Mouse (Mus musculus): ENCODE results near the gene Tmod1.

Tmod1 gene

DNA sequence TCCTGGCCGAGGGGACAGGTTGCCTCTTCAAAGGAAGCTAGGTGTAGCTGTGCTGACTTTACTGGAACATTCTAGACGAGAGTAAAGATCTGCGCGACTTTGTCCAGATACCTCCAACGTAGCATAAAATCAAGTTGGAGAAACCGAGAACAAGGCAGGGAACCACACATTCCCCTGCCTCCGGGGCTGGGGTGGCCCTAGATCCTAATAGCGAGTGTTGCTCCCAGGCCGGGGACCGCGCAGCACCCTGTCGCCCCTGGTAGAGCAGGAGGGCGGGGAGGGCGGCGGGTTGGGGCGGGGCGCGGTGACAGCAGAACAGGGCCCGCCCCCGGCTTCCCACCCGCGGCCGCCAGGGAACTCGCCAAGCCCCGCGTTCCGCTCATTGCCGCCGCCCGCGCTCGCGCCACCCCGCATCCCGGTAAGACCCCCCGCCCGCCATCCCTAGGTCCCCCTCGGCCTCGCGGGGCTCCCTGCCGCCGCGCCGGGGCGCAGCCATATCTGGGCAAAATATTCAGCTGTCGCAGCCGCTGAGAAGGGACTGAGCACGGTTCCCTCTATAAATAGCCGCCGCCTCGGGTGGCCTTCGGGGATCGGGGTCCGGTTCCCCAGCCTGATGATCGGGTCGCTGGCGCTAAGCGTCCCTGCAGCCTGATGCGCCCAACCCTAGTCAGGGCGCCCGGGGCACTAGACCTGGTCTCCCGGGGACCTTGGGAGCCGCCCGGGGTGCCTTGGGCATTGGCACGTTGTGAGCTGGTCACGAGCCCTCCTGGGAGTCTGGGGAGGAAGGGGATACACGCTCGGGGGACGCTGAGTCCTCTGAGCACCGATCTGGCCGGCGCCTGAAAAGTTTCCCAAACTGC is at the start of gene Tmod1:
Gene Tmod1, plus strand, starts transcription at position 44 of the 860 bp plus-strand sequence.
- DNase-seq = peak; percentile 81

DNA sequence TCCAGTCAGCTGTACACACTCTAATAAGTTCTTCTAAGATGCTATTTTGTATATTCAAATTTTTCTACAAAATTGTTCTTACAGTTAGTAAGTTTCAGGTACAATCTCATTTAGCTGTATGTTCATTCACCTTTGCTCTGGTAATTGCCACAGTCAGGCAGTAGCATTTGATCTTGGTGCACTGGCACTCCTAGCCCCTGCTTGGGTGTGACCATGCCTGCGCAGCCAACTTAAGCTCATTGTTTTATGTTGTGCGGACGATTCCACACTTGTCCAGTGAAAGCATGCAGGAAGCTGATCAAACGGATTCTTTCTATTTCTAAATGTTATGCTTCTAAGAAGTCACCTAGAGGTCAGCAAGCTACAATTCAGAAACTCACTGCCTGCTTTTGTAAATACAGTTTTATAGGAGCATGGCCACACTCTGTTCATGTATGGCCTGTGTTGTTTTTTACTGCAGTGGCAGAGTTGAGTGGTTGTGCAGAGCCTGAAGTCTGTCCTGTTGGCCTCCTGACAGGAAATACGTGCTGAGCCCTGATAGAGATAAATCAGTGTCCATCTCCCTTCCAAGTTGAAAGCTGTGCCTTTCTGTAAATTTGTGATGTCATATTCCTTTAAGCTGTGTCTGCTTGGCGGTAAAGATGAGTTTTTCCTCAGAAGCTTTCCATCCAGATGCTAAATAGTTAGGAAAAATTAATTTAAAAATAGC is 48.2 kb upstream of the Tmod1 start:
- no peak for DNase-seq

DNA sequence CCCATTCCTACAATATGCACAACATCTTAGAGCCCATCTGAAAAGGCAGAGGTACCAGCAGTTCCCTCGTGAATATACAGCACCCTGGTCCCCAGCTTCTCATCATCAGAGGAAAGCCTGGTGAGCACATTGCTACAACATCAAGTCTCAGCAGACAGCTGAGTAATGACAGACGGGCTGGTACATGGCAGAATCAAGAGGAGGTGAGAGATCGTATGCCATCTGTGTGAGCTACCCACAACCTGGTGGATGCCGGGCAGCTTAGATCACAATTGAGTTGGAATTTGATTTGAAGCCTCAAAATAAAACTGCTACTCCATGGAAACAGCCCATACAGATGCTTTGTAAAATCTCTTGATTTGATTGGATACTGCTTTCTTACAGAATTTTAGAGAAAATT is 40.2 kb upstream of the Tmod1 start:
- DNase-seq = no peak

DNA sequence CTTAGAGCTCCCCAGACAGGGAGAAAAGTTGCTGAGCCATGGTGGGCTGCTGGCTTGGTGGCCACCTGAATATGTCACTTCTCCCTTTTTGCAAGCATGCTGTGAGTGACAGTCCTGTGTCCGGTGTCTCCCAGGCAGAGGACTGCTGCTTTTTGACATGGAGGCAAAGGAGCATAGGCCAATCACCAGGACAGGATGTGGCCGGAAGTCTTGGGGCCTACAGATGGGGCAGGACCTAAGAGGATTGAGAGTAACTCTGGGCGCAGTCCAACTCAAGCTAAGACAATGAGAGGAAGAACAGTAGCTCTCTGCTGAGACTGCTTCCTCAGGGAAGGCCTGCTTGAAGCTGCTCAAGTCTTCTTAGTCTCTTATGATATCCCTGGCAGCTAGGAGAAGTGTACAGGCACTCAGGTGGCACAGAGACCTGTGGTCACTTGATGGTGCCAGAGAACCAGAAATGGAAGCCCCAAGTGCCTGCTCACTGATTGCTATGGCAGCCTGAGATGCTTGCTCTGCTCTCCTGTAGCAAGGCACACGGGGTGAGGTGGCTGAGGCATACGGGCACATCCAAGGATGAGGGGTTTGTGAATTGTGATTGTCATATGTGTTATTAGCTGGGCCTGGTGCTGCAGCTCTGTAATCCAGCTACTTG is 30.5 kb upstream of the Tmod1 start:
- DNase-seq = no peak

DNA sequence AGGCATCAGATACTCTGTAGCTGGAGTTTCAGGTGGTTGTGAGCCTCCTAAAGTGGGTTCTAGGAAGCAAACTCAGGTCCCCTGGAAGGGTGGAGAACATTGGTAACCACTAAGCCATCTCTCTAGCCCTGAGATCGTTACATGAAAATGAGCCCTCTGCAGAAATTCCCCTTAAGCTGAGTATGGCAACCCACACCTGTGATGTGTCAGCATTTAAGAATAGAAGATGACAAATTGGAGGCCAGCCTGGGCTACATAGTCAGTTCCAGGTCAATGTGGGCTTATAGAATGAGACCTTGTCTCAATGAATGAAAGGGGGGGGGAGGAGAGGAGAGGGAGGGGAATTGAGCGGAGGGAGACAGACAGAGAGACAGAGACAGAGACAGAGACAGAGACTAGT is 27.0 kb upstream of the Tmod1 start:
- no peak for DNase-seq

DNA sequence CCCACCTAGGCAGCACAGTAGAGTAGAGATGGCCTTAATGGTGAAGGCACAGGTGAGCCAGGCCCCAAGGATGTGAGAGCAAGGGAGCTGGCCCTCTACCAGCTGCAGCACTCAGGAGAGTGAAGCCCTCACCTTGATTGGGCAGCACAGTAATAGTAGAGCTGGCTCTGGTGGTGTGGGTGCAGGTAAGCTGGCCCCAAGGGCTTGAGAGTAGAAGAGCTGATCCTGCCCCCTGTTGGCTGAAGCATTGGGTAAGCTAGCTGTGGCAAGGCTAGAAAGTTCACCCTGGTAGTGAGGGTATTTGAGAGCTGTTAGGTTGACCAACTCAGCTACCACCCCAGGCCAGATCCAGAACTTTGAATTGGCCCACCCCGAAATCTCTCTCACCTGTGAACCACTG is 23.1 kb upstream of the Tmod1 start:
- DNase-seq = no peak

DNA sequence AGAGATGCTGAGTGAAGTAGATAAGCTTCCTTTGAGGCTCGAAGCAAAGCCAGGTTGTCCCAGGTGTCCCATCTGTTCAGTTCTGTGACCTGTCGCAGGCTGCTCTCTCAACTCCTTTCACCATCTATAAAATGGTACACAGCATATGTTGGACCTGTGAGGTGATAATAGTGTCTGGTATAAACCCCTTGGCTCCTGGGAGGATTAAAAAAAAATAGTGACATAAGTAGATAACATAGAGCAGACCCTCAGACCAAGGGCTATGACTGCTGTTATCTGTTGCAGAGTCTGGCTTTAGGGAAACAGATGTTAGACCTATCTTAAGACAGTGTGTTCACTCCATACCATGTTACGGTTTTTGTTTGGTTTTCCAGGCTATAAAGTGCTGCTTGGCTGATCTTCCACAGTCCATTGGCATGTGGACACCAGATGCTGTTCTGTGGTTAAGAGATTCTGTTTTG is 15.7 kb upstream of the Tmod1 start:
- no peak for DNase-seq

DNA sequence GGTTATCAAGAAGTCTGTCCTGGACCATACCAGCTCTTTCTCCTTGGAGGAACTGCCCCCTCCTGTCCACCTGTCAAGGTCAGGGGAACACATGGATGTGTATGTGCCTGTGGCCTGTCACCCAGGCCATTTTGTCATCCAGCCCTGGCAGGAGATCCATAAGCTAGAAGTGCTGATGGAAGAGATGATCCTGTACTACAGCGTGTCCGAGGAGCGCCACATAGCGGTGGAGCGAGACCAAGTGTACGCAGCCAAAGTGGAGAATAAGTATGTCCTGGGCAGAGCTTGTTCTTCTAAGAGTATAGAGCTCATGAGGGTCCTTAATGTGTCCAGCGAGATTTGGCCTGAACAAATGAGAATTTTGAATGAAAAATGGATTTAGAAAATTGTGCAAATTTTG is 12.8 kb upstream of the Tmod1 start:
- no peak for DNase-seq

DNA sequence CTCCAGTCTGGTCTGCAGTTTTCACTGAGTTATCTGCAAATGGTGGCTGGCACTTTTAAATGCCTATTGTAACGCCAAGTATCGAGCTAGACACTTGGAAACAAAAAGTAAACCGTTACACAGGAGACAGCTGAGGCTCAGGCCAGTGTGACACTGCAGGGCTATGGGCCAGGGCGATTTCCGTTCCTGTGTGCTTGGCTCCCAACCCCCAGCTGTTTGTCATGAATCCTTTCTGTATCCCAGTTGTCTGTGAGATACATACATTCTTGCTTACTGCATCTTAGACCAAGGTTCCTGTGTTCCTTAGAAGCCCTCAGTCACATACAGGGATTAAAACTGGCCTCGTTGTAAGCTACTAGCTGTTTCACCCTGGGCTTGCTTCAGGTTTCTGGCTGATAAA is 10.5 kb upstream of the Tmod1 start:
- DNase-seq = no peak

DNA sequence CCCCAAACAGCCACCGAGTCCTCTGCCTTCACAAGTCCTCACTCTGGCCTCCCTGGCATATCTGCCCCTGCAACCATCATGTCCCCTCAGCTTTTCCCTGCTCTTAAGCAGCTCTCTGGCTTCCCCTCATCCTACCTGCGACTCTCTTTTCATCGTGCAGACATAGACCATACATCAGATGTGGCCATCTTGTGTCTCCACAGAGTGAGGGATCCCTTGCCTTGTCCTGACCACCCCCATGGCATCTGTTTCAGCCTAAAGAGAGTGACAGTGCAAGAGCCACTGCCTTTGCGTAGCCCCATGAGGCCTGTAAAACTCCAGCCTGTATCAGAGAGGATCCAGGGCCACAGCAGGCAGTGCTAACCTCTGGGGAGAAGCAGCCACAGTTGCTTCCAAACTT is 10.0 kb upstream of the Tmod1 start:
- DNase-seq = no peak

DNA sequence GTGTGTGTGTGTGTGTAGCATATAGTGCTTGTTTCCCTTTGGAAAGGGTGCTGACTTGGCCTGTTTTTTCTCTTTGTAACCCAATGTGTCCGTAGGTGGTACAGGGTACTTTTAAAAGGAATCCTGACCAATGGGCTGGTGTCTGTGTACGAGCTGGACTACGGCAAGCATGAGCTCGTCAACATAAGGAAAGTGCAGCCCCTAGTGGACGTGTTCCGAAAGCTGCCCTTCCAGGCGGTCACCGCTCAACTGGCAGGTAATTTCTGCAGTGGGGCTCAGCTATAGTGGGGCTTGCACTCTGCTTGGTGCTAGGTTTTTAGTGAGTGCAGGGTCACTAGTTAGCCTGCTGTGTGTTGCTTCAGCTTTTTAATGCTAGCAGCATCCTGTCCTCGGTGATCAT is 9.2 kb upstream of the Tmod1 start:
- no peak for DNase-seq

DNA sequence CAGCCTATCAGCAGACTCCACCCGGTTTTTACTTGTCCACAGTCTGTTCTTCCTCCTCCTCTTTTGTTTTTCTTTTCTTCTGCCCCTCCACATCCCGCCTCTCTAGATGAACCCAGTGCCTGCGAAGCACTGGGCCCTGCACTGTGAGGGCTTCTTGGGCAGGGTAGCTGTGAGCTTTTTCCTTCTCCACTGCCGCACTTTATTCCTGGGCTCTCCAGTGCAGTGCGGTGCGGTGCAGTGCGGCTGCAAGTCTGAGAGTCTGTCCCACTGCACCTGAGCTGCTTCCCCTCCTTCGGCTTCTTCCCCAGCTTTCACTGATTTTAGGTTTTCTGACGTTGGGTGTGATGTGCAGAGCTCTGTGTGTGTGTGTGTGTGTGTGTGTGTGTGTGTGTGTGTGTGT is 6.3 kb upstream of the Tmod1 start:
- no peak for DNase-seq

DNA sequence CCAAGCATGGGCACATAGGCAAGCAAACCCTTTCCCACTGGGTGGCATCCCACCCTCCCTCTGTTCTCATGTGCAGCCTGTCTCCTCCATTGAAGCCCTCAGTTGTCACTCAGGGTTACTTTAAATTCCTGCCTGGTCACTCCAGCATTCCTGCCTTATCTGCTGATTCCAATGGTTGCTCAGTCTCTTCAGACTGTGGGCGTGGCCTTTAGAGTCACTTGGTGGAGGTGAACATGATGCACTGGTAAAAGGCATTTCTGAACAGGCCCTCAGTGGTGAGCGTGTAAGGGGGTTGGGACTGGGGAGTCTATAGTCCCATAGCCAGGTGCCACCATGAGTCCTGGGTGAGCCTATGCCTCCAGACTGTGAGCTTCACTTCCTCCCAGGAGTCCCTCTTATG is 5.5 kb upstream of the Tmod1 start:
- DNase-seq = no peak

DNA sequence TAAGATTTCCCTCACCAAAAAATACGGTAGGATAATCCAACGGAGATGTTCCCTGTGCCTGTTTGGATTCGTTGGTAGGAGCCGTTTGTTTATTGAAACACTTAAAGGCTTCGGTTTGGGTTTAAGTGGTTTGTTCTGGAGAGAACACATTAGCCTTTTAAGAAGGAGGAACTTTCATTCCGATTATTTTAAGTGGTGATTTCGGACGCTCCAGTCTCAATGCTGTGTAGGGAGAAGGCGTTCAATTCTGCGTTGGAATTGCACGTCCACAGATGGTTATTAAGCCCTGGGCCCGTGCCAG is 194 bp upstream of the Tmod1 start:
- no peak for DNase-seq

DNA sequence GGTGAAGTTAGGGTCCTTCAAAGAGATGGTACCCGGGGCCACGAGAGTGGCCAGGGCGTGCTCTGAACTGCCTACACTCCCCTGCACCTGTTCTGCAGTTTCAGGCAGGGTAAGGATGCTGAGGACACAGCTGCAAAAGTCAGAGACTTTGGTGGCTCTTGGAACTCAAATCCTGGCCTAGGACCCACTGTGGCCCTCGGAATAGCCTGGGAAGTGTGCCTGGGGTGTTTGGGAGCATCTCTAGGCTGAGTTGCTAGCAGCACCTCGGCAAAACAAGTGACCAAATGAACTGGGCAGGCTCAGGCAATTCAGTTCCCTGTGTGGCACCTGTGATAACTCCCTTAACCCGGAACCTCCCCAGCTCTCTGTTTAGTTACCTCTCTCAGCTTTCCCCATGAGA is 1.2 kb downstream of the Tmod1 start:
- no peak for DNase-seq

DNA sequence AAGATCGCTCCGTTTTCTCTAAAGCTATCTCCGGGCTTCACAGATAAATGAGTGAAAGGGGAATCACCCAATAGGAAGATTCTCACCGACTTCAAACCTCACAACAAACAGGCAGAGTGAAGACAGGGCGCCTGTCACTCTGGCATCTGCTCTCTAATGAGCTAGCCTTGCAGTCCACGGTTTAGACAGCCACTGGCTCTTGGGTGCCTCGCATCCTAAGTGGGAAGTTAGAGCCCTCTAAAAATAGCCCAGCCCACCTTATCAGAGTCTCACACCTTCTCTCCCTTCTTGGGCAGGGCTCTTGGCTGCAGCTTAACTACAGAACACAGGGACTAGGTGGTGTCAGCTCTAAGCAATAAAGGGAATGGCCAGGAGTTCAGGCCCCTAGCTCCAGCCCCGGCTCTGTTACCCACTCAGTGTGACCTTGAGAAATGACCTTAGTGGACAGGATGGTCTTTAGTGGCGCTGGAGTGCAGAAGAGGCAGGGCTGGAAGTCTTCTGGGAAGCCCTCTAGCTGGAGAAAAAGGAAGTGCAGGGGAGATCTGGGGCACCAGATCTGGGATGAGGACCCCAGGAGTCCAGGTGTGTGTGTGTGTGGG is 2.0 kb downstream of the Tmod1 start:
- DNase-seq = peak; percentile 67

DNA sequence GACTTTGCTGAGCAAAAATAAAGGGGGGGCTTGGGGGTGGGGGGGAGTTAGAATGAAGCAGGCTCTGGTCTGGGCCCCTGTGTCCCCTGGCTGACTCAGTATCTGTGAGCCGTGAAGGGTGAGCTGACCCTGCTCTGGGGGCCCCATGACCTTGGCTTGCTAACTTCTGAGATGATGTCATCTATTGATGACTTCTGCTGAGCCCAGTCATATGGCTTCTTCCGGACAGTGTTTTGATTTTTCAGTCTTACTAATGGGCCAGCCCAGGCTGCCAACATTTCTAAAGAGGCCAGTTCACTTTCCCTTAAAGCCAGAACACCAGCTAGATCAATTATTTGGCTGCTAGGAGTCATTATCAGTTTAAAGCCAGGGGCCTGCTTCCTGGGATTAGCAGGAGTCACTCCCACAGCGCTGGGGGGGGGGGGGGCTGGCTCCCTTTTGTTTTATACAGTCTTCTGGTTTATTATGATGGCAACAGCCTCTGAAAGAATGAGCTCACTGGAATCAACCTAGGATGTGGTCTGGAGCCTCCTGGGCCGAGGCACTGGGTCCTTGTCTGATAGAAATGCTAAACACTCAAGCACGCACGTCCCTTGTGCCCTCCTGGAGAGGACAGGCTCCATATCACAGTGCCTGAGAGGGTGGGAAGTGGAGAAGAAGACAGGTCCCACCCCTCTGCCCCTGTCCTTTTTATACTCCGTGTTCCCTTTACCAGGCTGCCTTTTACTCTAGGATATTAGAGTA is 3.2 kb downstream of the Tmod1 start:
- no peak for DNase-seq

DNA sequence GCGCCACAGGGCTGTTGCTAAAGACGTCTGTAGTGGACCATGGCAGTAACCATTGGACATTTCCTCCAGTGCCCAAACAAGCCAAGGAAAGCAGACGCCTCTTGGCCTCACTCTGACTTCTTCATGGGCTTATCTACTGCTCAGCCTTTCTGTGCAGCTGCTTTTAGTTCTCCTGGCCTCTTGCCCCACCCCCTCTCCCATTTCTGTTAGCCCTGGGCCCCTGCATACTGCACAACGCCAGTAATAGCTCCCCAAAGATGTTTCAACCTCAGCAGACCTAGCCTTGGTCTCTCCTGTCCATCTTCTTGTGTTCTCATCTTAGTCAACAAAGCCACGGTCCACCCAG is 3.7 kb downstream of the Tmod1 start:
- no peak for DNase-seq

DNA sequence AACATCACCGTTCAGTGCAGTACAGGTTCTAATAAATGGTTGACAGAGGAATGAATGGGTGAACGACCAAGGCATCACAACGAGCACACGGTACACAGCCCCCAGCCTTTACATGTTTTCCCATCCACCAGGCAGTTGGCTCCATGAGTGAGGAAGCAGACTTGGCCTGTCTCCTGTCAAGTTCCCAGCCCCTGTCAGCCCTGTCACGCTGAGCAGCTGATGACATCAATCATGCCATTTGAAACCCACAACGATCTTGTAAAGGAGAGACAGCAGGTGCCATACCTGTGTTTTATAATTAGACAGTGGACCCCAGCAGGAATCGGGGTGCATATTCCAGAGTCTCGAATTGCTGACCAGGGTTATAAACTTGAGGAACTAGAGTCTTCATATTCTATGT is 4.6 kb downstream of the Tmod1 start:
- no peak for DNase-seq

DNA sequence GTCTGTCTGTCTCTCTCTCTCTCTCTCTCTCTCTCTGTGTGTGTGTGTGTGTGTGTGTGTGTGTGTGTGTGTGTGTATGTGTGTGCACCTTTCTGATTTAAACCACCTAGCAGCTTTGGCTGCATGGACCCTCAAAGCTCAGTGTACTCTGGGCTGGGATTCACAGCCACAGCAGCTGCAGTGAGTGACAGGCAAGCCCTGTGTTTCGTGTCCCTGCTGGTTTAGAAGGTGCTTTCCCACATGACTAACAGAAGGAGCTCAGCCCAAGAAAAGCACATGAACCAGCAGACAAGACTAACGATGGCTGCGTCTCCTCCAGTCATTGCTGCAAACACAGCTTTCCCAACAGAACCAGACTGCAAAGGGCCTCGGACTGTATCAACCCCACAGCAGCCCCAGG is 9.2 kb downstream of the Tmod1 start:
- no peak for DNase-seq

DNA sequence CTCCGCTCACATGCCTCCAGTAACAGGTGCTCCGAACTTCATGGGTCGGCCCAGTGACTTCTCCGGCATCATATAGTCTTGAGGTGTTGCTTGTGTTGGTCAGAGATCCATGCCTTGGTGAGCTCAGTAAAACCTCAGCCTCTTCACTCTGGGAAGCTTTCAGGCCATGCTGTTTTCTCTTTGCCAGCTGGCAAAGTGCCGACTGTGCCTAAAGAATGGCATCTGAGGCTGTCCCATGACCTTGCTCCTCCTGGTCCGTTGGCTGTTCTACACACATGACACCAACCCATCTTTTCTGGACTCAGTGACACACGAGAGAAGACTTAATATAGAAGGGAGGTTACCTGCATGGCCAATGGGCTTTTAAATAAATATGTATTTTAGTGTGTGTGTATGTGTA is 9.7 kb downstream of the Tmod1 start:
- no peak for DNase-seq

DNA sequence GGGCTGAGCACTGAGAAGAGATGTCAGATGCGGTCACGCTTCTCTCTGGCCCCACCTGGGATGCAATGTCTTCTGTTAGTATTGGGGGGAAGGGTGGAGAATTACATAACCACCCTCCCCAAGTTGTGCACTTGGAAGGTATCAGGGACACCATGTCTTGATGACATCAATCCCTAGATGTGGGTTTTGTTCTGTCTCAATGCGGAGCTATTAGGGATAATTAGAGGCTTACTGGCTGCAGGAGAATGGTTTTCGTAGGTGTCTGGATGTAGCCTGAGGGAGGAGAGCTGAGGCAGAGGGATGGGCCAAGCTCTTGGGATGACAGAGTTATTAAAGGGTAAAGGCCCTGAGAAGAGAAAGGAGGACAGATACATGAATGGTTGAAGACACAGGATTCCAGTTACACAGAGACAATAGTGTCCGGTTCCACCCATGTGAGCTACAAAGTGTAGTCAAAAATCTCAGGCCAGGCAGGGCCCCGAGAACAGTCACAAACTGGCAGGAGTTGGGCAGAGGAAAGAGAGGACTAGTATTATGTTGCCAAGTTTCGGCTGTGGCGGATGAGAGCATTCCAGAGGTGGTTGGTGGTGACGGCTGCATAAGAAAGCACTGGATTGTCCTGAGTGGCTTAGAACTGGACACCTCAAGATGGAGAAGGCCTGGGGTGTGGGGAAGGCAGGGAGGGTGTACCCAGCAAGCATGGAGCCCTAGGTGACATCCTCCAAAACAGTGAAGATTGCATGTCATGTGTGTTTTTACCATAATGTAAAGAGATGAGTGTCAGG is 14.8 kb downstream of the Tmod1 start:
- DNase-seq = no peak

Measured in cerebellum, adult 8-10 months (tissue).